Mouse (Mus musculus) stomach, postnatal 0 days (tissue): ENCODE results near the gene Hoxa2. TPM values are rescaled to one million over a fixed set of nuclear protein-coding genes. Genes with fewer than 3 reads are reported as not detected.
A peak's percentile ranks its signal among the peaks of the same experiment; 100 is the strongest.

Experiments used
- ATAC-seq: fragments of 200-750 bp; cut with Nextera tagmentation; 2 replicates; pipeline ENCODE4 v1.8.0; 2017; ENCODE audit not compliant: low FRiP score, low TSS enrichment
- DNase-seq: peaks from one replicate; pipeline ENCODE4 v3.0.0-alpha.2; 2016; ENCODE audit warnings: low spot score
- H3K27ac ChIP-seq: fragments of 300-500 bp; sonication (generic); replicated peaks from 2 replicates; pipeline ENCODE4 v1.5.1; 2014; ENCODE audit warnings: mild to moderate bottlenecking, control low read depth
- H3K27me3 ChIP-seq: fragments of 300-500 bp; sonication (generic); 2 replicates; pipeline ENCODE4 v1.6.1; 2014; ENCODE audit warnings: low read length; ENCODE audit not compliant: control insufficient read depth, insufficient read depth
- H3K36me3 ChIP-seq: fragments of 300-500 bp; sonication (generic); 2 replicates; pipeline ENCODE4 v1.6.1; 2014; ENCODE audit warnings: low read length, mixed read lengths; ENCODE audit not compliant: control insufficient read depth, insufficient read depth
- H3K4me1 ChIP-seq: fragments of 300-500 bp; sonication (generic); replicated peaks from 2 replicates; pipeline ENCODE4 v1.6.1; 2014; ENCODE audit warnings: antibody characterized with exemption; ENCODE audit not compliant: control insufficient read depth, insufficient read depth
- H3K4me2 ChIP-seq: fragments of 300-500 bp; sonication (generic); replicated peaks from 2 replicates; pipeline ENCODE4 v1.6.1; 2014; ENCODE audit warnings: low read depth, mild to moderate bottlenecking, control low read depth, moderate library complexity
- H3K4me3 ChIP-seq: fragments of 300-500 bp; sonication (generic); 2 replicates; pipeline ENCODE4 v1.5.1; 2014; ENCODE audit warnings: low read depth, low read length, control low read depth
- H3K9ac ChIP-seq: fragments of 300-500 bp; sonication (generic); 2 replicates; pipeline ENCODE4 v1.6.1; 2014; ENCODE audit warnings: mild to moderate bottlenecking, low read length, control low read depth, mixed read lengths
- H3K9me3 ChIP-seq: fragments of 300-500 bp; sonication (generic); 2 replicates; pipeline ENCODE4 v1.6.1; 2016; ENCODE audit warnings: low read length; ENCODE audit not compliant: control insufficient read depth
- CTCF ChIP-seq: IDR thresholded peaks from 2 replicates; pipeline ENCODE4 v1.5.1; 2016; ENCODE audit warnings: antibody characterized with exemption, low read depth, mild to moderate bottlenecking, moderate library complexity
- EP300 ChIP-seq: optimal IDR thresholded peaks from 2 replicates; pipeline ENCODE3; 2016; ENCODE audit warnings: antibody characterized with exemption
- WGBS: fragments of 180-500 bp; shearing (Covaris S2); extraction: QIAGEN DNeasy Blood & Tissue Kit; methylation state at CpG from one replicate; pipeline ENCODE4 v1.1.7; 2014; 5-methylcytosine and 5-hydroxymethylcytosine counted together
- polyA plus RNA-seq: library from polyadenylated mRNA; unstranded; fragments of >200 nt; fragmentation: Nextera tagmentation; extraction: Ambion mirVana; gene quantifications from 2 replicates; pipeline ENCODE4 v1.2.1, GENCODE M21; 2015

Hoxa2 gene
- 5.1 and 5.3 TPM in 2 replicates for polyA plus RNA-seq

DNA sequence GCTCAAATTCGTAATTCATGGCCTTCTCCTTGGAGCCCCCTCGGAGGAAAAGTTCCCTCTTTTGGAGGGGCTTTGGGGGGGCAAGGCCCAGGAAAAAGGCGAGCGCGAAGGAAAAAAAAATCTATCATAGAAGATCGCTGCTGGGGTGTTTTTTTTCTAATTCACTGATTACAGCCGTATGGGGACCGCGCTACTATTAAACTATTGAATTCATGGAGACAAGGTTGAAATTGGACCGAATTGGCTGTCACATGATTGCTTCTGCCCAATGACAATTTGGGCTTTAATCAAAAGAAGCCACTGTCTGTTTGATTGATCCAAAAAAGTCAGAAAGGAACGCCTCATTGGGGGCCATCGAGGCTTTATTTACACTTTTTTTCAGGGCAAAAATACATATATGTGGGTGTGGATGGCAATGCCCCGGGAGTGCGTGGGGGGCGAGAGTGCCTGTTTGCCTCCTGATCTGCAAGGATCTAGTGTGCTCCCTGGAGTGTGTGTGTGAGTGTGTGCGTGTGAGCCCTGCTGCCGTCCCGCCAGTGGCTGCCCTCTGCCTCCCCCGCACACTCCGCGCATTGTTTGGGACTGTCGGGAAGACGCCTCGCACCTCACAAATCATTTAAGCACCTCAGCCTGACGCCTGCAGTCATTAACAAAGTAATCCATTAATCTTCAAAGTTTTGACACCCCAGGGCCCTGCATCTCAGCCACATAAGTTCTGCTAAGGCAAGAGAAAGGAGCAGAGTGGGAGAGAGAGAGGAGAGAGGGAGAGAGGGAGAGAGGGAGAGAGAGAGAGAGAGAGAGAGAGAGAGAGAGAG, at the start of gene Hoxa2:
Hoxa2 (minus strand) TSS at position 206 of the 815 bp plus-strand sequence.
- H3K4me3 ChIP-seq, result peak within 1 kb of the TSS; percentile 65
- peaks cover 1% of the 10 kb centered on the region; the same call in 1 of the 2 replicates for H3K4me1 ChIP-seq
- no peak for DNase-seq
- H3K27ac ChIP-seq, result peak within 1 kb of the TSS; percentile 96
- H3K9me3 ChIP-seq, result no peaks in the 10 kb centered on the region
- no peak for TF ChIP-seq EP300
- TF ChIP-seq CTCF, result no peak
- peak within 1 kb of the TSS; percentile 89 for H3K9ac ChIP-seq
- ATAC-seq, result peak; percentile 39; the same call in 1 of the 2 replicates
- H3K27me3 ChIP-seq, result no peaks in the 10 kb centered on the region; the same call in 1 of the 2 replicates
- H3K4me2 ChIP-seq, result peak within 1 kb of the TSS; percentile 77
- WGBS, result 1% methylated on average over 25 of the region's 25 CpGs
- 0 out of 2 replicates have a peak, but pooled peaks cover 2% of the 10 kb centered on the region for H3K36me3 ChIP-seq

DNA sequence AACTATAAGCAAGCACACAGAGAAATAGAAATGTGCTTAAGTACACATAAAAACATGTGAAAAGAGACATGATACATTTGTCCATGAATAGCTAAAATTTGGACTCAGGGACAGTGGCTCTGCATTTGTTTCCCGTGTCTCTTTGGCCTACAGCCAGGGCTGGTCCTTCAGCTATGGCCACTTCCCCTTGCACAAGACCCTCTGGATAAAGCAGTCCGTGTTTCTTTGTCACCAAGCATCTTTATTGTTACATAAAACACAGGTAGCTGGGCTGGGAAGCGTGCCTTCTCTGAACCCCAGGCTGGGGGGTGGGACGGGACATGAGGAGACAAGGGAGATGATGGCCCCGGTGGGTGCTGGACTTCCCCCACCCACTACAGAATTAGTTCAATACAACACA, 49.6 kb upstream of the Hoxa2 start:
- WGBS, result 20% methylated on average over 5 of the region's 5 CpGs
- Histone ChIP-seq H3K4me2 (no peak overlapping the region; the same call in 1 of the 2 replicates), H3K9ac (no peak overlapping the region), H3K36me3 (no peaks in the 10 kb centered on the region), H3K9me3 (no peaks in the 10 kb centered on the region), H3K27me3 (peaks cover 20% of the 10 kb centered on the region; the same call in 1 of the 2 replicates), H3K27ac (no peak overlapping the region), H3K4me3 (no peak overlapping the region), H3K4me1 (no peaks in the 10 kb centered on the region)
- DNase-seq (no peak), ATAC-seq (no peak)
- TF ChIP-seq CTCF, result no peak
- no peak for TF ChIP-seq EP300

DNA sequence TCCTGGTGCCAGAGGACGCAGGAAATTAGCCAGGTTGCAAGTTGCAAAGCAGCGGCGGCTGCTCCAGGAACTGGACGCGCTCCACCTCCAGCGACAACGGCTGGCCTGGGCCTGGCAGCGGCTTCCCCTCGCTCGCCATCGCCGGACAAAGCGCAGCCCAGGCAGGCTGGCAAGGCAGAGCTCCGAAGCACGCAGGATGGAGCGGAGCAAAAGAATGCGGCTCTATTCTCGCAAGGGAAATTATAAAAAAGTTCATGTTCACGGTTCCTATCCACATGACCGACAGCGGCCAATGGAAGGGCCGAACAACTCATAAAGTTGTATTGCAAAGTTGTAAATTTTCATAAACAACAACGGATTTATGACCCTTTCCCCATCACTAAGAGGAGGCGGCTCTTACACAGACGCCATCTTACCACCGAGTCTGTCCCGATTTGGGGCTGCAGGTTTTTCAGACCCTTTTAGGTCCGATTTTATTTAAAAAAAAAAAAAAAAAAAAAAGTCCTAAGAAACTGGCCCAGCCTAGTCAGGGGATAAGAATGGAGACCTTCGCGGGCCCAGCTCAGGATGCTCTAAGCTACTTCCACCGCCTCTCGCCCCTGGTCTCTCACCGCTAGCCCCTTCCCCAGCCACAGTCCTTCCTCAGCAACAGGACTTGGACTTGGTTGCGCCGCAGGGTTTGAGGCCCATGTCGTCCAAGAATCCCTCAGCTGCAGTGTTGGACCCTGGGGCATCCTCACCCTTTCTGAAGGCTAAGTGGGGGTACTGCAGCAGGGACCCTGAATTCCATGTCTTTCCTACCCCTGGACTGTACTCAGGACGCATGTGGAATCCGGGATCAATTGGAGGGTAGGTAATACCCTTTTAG, 48.7 kb upstream of the Hoxa2 start, which contains the start of the genes Hoxa3 and Gm28308:
Hoxa3 (minus strand) TSS at position 218 of the 868 bp plus-strand sequence.
Gm28308 (minus strand) TSS at position 221 of the 868 bp plus-strand sequence.
- Histone ChIP-seq H3K27ac (peak within 1 kb of the TSS; percentile 89), H3K9me3 (no peaks in the 10 kb centered on the region), H3K9ac (peak within 1 kb of the TSS; percentile 69), H3K36me3 (no peaks in the 10 kb centered on the region), H3K4me1 (no peaks in the 10 kb centered on the region), H3K27me3 (peaks cover 22% of the 10 kb centered on the region; the same call in 1 of the 2 replicates), H3K4me3 (peak within 1 kb of the TSS; percentile 55), H3K4me2 (peak within 1 kb of the TSS; percentile 47)
- TF ChIP-seq EP300, result no peak
- TF ChIP-seq CTCF, result no peak
- DNase-seq, result no peak
- ATAC-seq, result peak; percentile 46
- 8% methylated on average over 38 of the region's 38 CpGs for WGBS

- H3K27ac ChIP-seq, result peak overlapping the region; percentile 89
- no peaks in the 10 kb centered on the region for H3K9me3 ChIP-seq
- peaks cover 23% of the 10 kb centered on the region; the same call in 1 of the 2 replicates for H3K27me3 ChIP-seq
- ATAC-seq, result no peak
- H3K4me3 ChIP-seq, result peak overlapping the region; percentile 55
- DNase-seq, result no peak
- no peaks in the 10 kb centered on the region for H3K36me3 ChIP-seq
- H3K9ac ChIP-seq, result peak overlapping the region; percentile 69
- H3K4me2 ChIP-seq, result peak overlapping the region; percentile 47
- 13% methylated on average over 21 of the region's 22 CpGs for WGBS
- no peaks in the 10 kb centered on the region for H3K4me1 ChIP-seq
- TF ChIP-seq EP300, result no peak
- TF ChIP-seq CTCF, result no peak
Observed at GRCm38 (mm10) chr6:52212556-52213118, 48.0 kb upstream of the Hoxa2 start.

DNA sequence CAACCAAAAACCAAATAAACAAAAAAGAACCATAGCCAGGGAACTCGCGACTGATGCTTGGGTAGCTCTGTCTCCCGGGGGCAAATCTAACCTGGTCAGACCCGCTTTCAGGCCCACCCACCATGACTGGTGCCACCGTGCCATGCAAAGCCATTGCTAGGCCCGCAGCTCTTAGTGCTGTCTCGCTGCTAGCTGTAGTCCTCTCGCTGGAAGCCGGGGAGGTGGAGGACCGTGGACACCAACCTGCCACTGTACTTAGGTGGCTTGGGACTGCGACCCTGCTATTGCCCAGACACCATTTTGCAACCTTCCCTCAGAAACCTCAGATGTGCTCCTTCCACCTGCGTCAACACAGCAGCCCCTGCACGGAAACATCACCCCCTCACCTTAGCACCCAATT, 47.3 kb upstream of the Hoxa2 start:
- 10% methylated on average over 13 of the region's 13 CpGs for WGBS
- Histone ChIP-seq H3K4me1 (no peaks in the 10 kb centered on the region), H3K27ac (peak overlapping the region; percentile 89), H3K36me3 (no peaks in the 10 kb centered on the region), H3K27me3 (peaks cover 25% of the 10 kb centered on the region; the same call in 1 of the 2 replicates), H3K9me3 (no peaks in the 10 kb centered on the region), H3K4me3 (peak overlapping the region; percentile 55), H3K9ac (peak overlapping the region; percentile 69), H3K4me2 (peak overlapping the region; percentile 47)
- ATAC-seq, result no peak
- TF ChIP-seq CTCF (no peak), EP300 (no peak)
- DNase-seq, result no peak
